Mouse (Mus musculus) CH12.LX (cell line): Measurements from ENCODE around the gene Efna4. TPM values are rescaled to one million over a fixed set of nuclear protein-coding genes. Genes with fewer than 3 reads are reported as not detected.

ENCODE experiments used
- DNase-seq: peaks from one replicate; pipeline ENCODE4 v3.0.0-alpha.2; 2013; ENCODE audit errors: extremely low read depth
- H3K27ac ChIP-seq: 2 replicates; pipeline ENCODE4 v1.5.1; 2012; ENCODE audit warnings: low read depth, mild to moderate bottlenecking, control low read depth, moderate library complexity; ENCODE audit not compliant: insufficient read depth
- H3K27me3 ChIP-seq: replicated peaks from 2 replicates; pipeline ENCODE3; 2012; ENCODE audit warnings: inconsistent platforms
- H3K36me3 ChIP-seq, 2 experiments: replicated peaks in 1 of 2; 2 replicates each; pipeline versions ENCODE3 to v1.6.1; 2012; ENCODE audit warnings: inconsistent platforms in 1 of 2, low read length in 1 of 2, mild to moderate bottlenecking in 1 of 2, mixed read lengths in 1 of 2, moderate library complexity in 1 of 2; ENCODE audit not compliant: control insufficient read depth in 1 of 2, insufficient read depth in 1 of 2
- H3K4me1 ChIP-seq, 2 experiments: 2 replicates each; pipeline ENCODE4 v1.6.1; 2012; ENCODE audit warnings: inconsistent platforms in 1 of 2, moderate library complexity in 1 of 2; ENCODE audit not compliant: insufficient read depth in 2 of 2, control insufficient read depth in 1 of 2
- H3K4me2 ChIP-seq: 2 replicates; pipeline ENCODE4 v1.6.1; 2012; ENCODE audit warnings: low read depth, mild to moderate bottlenecking, control low read depth; ENCODE audit not compliant: poor library complexity, insufficient read depth, severe bottlenecking
- H3K4me3 ChIP-seq, 3 experiments: fragments of 150-350 bp in 1 of 3; sonication (generic) in 1 of 3; replicated peaks in 1 of 3; 2 replicates each; pipeline versions ENCODE3 to v1.5.1; 2011 to 2012; ENCODE audit warnings: low read depth in 2 of 3, low read length in 2 of 3, mild to moderate bottlenecking in 2 of 3, moderate library complexity in 2 of 3, control low read depth in 1 of 3, improper control_type of control experiment in 1 of 3, inconsistent platforms in 1 of 3, mixed read lengths in 1 of 3; ENCODE audit not compliant: poor library complexity in 1 of 3
- H3K79me2 ChIP-seq: replicated peaks from 2 replicates; pipeline ENCODE4 v1.6.1; 2012; ENCODE audit warnings: mild to moderate bottlenecking, moderate library complexity; ENCODE audit not compliant: control insufficient read depth, poor library complexity, insufficient read depth, severe bottlenecking; ENCODE audit errors: extremely low read depth
- H3K9ac ChIP-seq: 2 replicates; pipeline ENCODE4 v1.6.1; 2012; ENCODE audit warnings: low read depth, mild to moderate bottlenecking, control low read depth, moderate library complexity; ENCODE audit not compliant: insufficient read depth
- H3K9me3 ChIP-seq: replicated peaks from 2 replicates; pipeline ENCODE3; 2012; ENCODE audit warnings: low read length, inconsistent platforms, mixed read lengths
- BHLHE40 ChIP-seq: IDR thresholded peaks from 2 replicates; pipeline ENCODE4 v1.6.1; 2011; ENCODE audit warnings: mild to moderate bottlenecking, low read depth, low read length, improper control_type of control experiment
- CHD1 ChIP-seq: IDR thresholded peaks from 2 replicates; pipeline ENCODE4 v1.6.1; 2012; ENCODE audit warnings: low read depth, low read length, improper control_type of control experiment, inconsistent platforms
- CTCF ChIP-seq, 2 experiments: IDR thresholded peaks in 1 of 2; conservative IDR thresholded peaks in 1 of 2; 2 replicates each; pipeline ENCODE4 v1.5.1; 2011 to 2012; ENCODE audit warnings: low read depth in 2 of 2, low read length in 2 of 2, improper control_type of control experiment in 1 of 2, inconsistent platforms in 1 of 2, mild to moderate bottlenecking in 1 of 2, moderate library complexity in 1 of 2
- E2F4 ChIP-seq: IDR thresholded peaks from 2 replicates; pipeline ENCODE4 v1.6.1; 2011; ENCODE audit warnings: low read depth, low read length, improper control_type of control experiment; ENCODE audit not compliant: insufficient replicate concordance
- EP300 ChIP-seq: IDR thresholded peaks from 2 replicates; pipeline ENCODE4 v1.6.1; 2011; ENCODE audit warnings: low read length, improper control_type of control experiment
- ETS1 ChIP-seq: conservative IDR thresholded peaks from 2 replicates; pipeline ENCODE4 v1.6.1; 2012; ENCODE audit warnings: low read depth, mild to moderate bottlenecking, inconsistent platforms, low read length, improper control_type of control experiment, moderate library complexity
- GABPA ChIP-seq: IDR thresholded peaks from 2 replicates; pipeline ENCODE4 v1.6.1; 2012; ENCODE audit warnings: low read depth, low read length, improper control_type of control experiment, inconsistent platforms; ENCODE audit not compliant: insufficient replicate concordance
- JUN ChIP-seq: IDR thresholded peaks from 2 replicates; pipeline ENCODE4 v1.6.1; 2011; ENCODE audit warnings: low read depth, mild to moderate bottlenecking, low read length, improper control_type of control experiment, moderate library complexity; ENCODE audit not compliant: insufficient read depth
- MAFK ChIP-seq: IDR thresholded peaks from 2 replicates; pipeline ENCODE4 v1.6.1; 2011; ENCODE audit warnings: low read length, improper control_type of control experiment; ENCODE audit not compliant: insufficient replicate concordance
- MAX ChIP-seq: IDR thresholded peaks from 2 replicates; pipeline ENCODE4 v1.6.1; 2011; ENCODE audit warnings: low read length, improper control_type of control experiment
- MAZ ChIP-seq: IDR thresholded peaks from 2 replicates; pipeline ENCODE4 v1.6.1; 2012; ENCODE audit warnings: low read depth, mild to moderate bottlenecking, inconsistent platforms, low read length, improper control_type of control experiment, moderate library complexity
- MEF2A ChIP-seq: IDR thresholded peaks from 2 replicates; pipeline ENCODE4 v1.6.1; 2014; ENCODE audit warnings: low read depth, mild to moderate bottlenecking, inconsistent platforms, low read length, improper control_type of control experiment, borderline replicate concordance
- MXI1 ChIP-seq: IDR thresholded peaks from 2 replicates; pipeline ENCODE4 v1.6.1; 2011; ENCODE audit warnings: mild to moderate bottlenecking, low read depth, low read length, improper control_type of control experiment
- MYC ChIP-seq: IDR thresholded peaks from 2 replicates; pipeline ENCODE4 v1.6.1; 2011; ENCODE audit warnings: low read depth, mild to moderate bottlenecking, improper control_type of control experiment, low read length
- NELFE ChIP-seq: IDR thresholded peaks from 2 replicates; pipeline ENCODE4 v1.6.1; 2011; ENCODE audit warnings: low read depth, low read length, improper control_type of control experiment
- NRF1 ChIP-seq: IDR thresholded peaks from 2 replicates; pipeline ENCODE4 v1.6.1; 2014; ENCODE audit warnings: low read depth, mild to moderate bottlenecking, inconsistent platforms, low read length, improper control_type of control experiment, moderate library complexity
- POLR2AphosphoS2 ChIP-seq: IDR thresholded peaks from 2 replicates; pipeline ENCODE4 v1.6.1; 2011; ENCODE audit warnings: low read depth, low read length, improper control_type of control experiment
- RAD21 ChIP-seq: IDR thresholded peaks from 2 replicates; pipeline ENCODE4 v1.6.1; 2011; ENCODE audit warnings: low read depth, mild to moderate bottlenecking, low read length, improper control_type of control experiment, moderate library complexity
- RCOR1 ChIP-seq: conservative IDR thresholded peaks from 2 replicates; pipeline ENCODE4 v1.6.1; 2012; ENCODE audit warnings: low read depth, mild to moderate bottlenecking, inconsistent platforms, low read length, improper control_type of control experiment
- TBP ChIP-seq: conservative IDR thresholded peaks from 2 replicates; pipeline ENCODE4 v1.6.1; 2011; ENCODE audit warnings: low read depth, low read length, improper control_type of control experiment
- TCF12 ChIP-seq: IDR thresholded peaks from 2 replicates; pipeline ENCODE4 v1.6.1; 2014; ENCODE audit warnings: low read depth, mild to moderate bottlenecking, inconsistent platforms, low read length, improper control_type of control experiment
- UBTF ChIP-seq: IDR thresholded peaks from 2 replicates; pipeline ENCODE4 v1.6.1; 2012; ENCODE audit warnings: low read depth, mild to moderate bottlenecking, inconsistent platforms, low read length, improper control_type of control experiment, moderate library complexity
- ZKSCAN1 ChIP-seq: IDR thresholded peaks from 2 replicates; pipeline ENCODE4 v1.6.1; 2012; ENCODE audit warnings: low read depth, inconsistent platforms, low read length, improper control_type of control experiment, borderline replicate concordance
- ZMIZ1 ChIP-seq: IDR thresholded peaks from 2 replicates; pipeline ENCODE4 v1.6.1; 2012; ENCODE audit warnings: low read depth, mild to moderate bottlenecking, inconsistent platforms, low read length, improper control_type of control experiment
- ZNF384 ChIP-seq: IDR thresholded peaks from 2 replicates; pipeline ENCODE4 v1.6.1; 2012; ENCODE audit warnings: low read depth, low read length, improper control_type of control experiment, inconsistent platforms
- dilution Hi-C: fragments of 300-500 bp; cut with MboI; formaldehyde crosslinking; loops from 2 replicates; pipeline ENCODE4 v1.14.3; 2020; ENCODE audit warnings: low sequenced_read_pairs; ENCODE audit not compliant: extremely low pct_unique_long_range_greater_than_20kb, extremely low pct_ligation_motif_present
- in situ Hi-C: fragments of 300-500 bp; cut with MboI; formaldehyde crosslinking; loops from 3 replicates; pipeline ENCODE4 v1.14.3; 2019; ENCODE audit warnings: low sequenced_read_pairs, low pct_ligation_motif_present, low pct_unique_long_range_greater_than_20kb, mixed read lengths
- polyA plus RNA-seq: library from polyadenylated mRNA; unstranded; fragments of >175 nt; gene quantifications from 2 replicates; pipeline ENCODE4 v1.2.1, GENCODE M21; 2012; ENCODE audit warnings: low read depth; ENCODE audit not compliant: insufficient read length
- total RNA-seq, 2 experiments: library from RNA; depleted of rRNA; stranded (reverse); fragments of 300-350 nt in 1 of 2; fragments of >200 nt in 1 of 2; gene quantifications; 2 replicates each; pipeline ENCODE4 v1.2.3; 2012 to 2014

Gene Efna4
- total and polyA plus RNA-seq, 3 experiments, result 1.1 to 2.6 (median 1.1) TPM

- TF ChIP-seq NELFE (no peak), MAX (no peak), JUN (no peak), MAZ (no peak), RCOR1 (no peak), MXI1 (no peak), ETS1 (no peak), GABPA (no peak), TCF12 (no peak), RAD21 (no peak), MYC (no peak), TBP (no peak), POLR2AphosphoS2 (no peak), MAFK (no peak), ZNF384 (no peak)
- no peaks in the 10 kb centered on the region for H3K36me3 ChIP-seq
- no peaks in the 10 kb centered on the region for H3K79me2 ChIP-seq
- in situ Hi-C loops (no loop called here), dilution Hi-C loops (no loop called here)
- peaks cover 24 to 38% of the 10 kb centered on the region in 2 experiments for H3K4me1 ChIP-seq
- H3K4me2 ChIP-seq, result peak within 1 kb of the TSS; percentile 88
- peaks cover 3% of the 10 kb centered on the region for H3K9me3 ChIP-seq
- DNase-seq, result no peak
- peaks cover 84% of the 10 kb centered on the region for H3K27me3 ChIP-seq
- H3K9ac ChIP-seq, result no peak within 1 kb of the TSS
- H3K27ac ChIP-seq, result no peak within 1 kb of the TSS
- H3K4me3 ChIP-seq, result peak within 1 kb of the TSS in 2 of 3 experiments; percentile 4 to 53
Measured at GRCm38 (mm10) chr3:89322514-89323165, 15.2 kb downstream of the Efna4 start, which contains the start of gene Efna3. Gene Efna3 (minus strand): TSS chr3:89322965.

DNA sequence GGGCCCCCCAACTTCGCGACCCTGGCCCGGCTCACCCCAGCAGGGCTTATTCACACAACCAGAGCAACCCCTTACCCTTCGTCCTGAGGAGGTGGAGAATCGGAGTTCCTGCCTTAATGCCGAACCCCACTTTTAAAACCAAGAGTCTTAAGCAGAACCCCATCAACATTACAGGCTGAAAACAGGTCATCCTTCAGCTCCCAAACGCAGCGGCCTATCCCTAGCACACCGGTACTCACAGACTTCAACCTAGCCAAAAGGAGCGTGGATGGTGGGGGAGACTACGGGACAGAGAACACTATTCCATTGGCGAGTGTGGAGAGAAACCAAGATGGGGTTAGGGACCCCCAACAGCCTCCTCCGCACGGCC, 15.7 kb downstream of the Efna4 start:
- no peak overlapping the region for H3K27ac ChIP-seq
- no peak for DNase-seq
- H3K79me2 ChIP-seq, result no peaks in the 10 kb centered on the region
- no peak for TF ChIP-seq TCF12
- TF ChIP-seq POLR2AphosphoS2, result no peak
- no peak for TF ChIP-seq ZKSCAN1
- no peak for TF ChIP-seq UBTF
- no peak for TF ChIP-seq EP300
- TF ChIP-seq ZMIZ1, result no peak
- TF ChIP-seq E2F4, result no peak
- TF ChIP-seq MEF2A, result no peak
- no peak for TF ChIP-seq CTCF (conservative IDR thresholded peaks at IDR 0.05 in 1 of 2, IDR thresholded peaks at IDR 0.05 in 1 of 2; ENCODE audit: low read depth in 2 of 2, low read length in 2 of 2)
- no peak for TF ChIP-seq NRF1
- no peak for TF ChIP-seq CHD1
- TF ChIP-seq RAD21, result no peak
- no peak for TF ChIP-seq MXI1
- no peak for TF ChIP-seq BHLHE40
- TF ChIP-seq MAX, result no peak
- TF ChIP-seq RCOR1, result no peak
- peaks cover 83% of the 10 kb centered on the region for H3K27me3 ChIP-seq
- H3K4me3 ChIP-seq, result peak overlapping the region in 2 of 3 experiments; percentile 4 to 53
- no peak overlapping the region for H3K9ac ChIP-seq
- dilution Hi-C loops, result no loop called here
- H3K9me3 ChIP-seq, result peaks cover 3% of the 10 kb centered on the region
- H3K4me2 ChIP-seq, result peak overlapping the region; percentile 88
- in situ Hi-C loops, result no loop called here
- peaks cover 24 to 41% of the 10 kb centered on the region in 2 experiments for H3K4me1 ChIP-seq
- no peaks in the 10 kb centered on the region for H3K36me3 ChIP-seq
